Mouse (Mus musculus) myocyte (in vitro differentiated cells): ENCODE data around the gene Rcan2.

Experiments used
- CEBPB ChIP-seq: IDR thresholded peaks from 2 replicates; pipeline ENCODE4 v1.6.1; 2011; ENCODE audit warnings: mild to moderate bottlenecking, moderate library complexity; ENCODE audit not compliant: poor library complexity, insufficient read depth, severe bottlenecking
- E2F4 ChIP-seq: IDR thresholded peaks from one replicate; pipeline ENCODE4 v1.6.1; 2011; ENCODE audit warnings: mild to moderate bottlenecking, control low read depth, moderate library complexity; ENCODE audit not compliant: insufficient read depth
- MAX ChIP-seq: IDR thresholded peaks from one replicate; pipeline ENCODE4 v1.6.1; 2011; ENCODE audit warnings: low read depth, mild to moderate bottlenecking, control low read depth
- MYOD1 ChIP-seq, 3 experiments: IDR thresholded peaks; one replicate each; pipeline ENCODE4 v1.6.1; 2011; ENCODE audit warnings: control low read depth in 2 of 3, low read depth in 2 of 3, mild to moderate bottlenecking in 2 of 3, moderate library complexity in 1 of 3; ENCODE audit not compliant: insufficient read length in 2 of 3, control insufficient read depth in 1 of 3
- MYOG ChIP-seq, 3 experiments: IDR thresholded peaks; one replicate each; pipeline ENCODE4 v1.6.1; 2011; ENCODE audit warnings: control low read depth in 2 of 3, low read depth in 2 of 3, mild to moderate bottlenecking in 2 of 3; ENCODE audit not compliant: insufficient read length in 2 of 3, control insufficient read depth in 1 of 3, insufficient read depth in 1 of 3
- POLR2A ChIP-seq: IDR thresholded peaks from one replicate; pipeline ENCODE4 v1.6.1; 2011; ENCODE audit warnings: low read depth, mild to moderate bottlenecking, control low read depth, moderate library complexity; ENCODE audit not compliant: insufficient read length
- POLR2AphosphoS2 ChIP-seq: IDR thresholded peaks from one replicate; pipeline ENCODE4 v1.6.1; 2011; ENCODE audit warnings: low read depth, control low read depth; ENCODE audit not compliant: insufficient read length
- TCF12 ChIP-seq: IDR thresholded peaks from one replicate; pipeline ENCODE4 v1.6.1; 2011; ENCODE audit warnings: mild to moderate bottlenecking, control low read depth; ENCODE audit not compliant: poor library complexity, insufficient read depth, severe bottlenecking
- USF1 ChIP-seq: IDR thresholded peaks from one replicate; pipeline ENCODE4 v1.6.1; 2011; ENCODE audit warnings: low read depth, mild to moderate bottlenecking, control low read depth, moderate library complexity

- no peak for TF ChIP-seq POLR2AphosphoS2
- TF ChIP-seq USF1, result no peak
- no peak for TF ChIP-seq POLR2A
- TF ChIP-seq CEBPB, result no peak
- no peak for TF ChIP-seq MYOD1 (IDR thresholded peaks at IDR 0.05; ENCODE audit: control insufficient read depth in 1 of 3, insufficient read length in 2 of 3, low read depth in 2 of 3)
- no peak for TF ChIP-seq TCF12
- TF ChIP-seq MYOG (IDR thresholded peaks at IDR 0.05; ENCODE audit: control insufficient read depth in 1 of 3, insufficient read depth in 1 of 3, insufficient read length in 2 of 3, low read depth in 2 of 3), result no peak
- no peak for TF ChIP-seq E2F4
- no peak for TF ChIP-seq MAX
These were observed 86.8 kb downstream of the Rcan2 start for GRCm38 (mm10) chr17:43887931-43888330.
